Mouse (Mus musculus) spleen, adult 2 months (tissue): ENCODE data around the gene Snf8. TPM values are rescaled to one million over a fixed set of nuclear protein-coding genes. Genes with fewer than 3 reads are reported as not detected.

Experiments
- DNase-seq, 2 experiments: peaks; one replicate each; pipeline versions ENCODE4 v3.0.0 to v3.0.0-alpha.2; 2012 to 2021; ENCODE audit warnings: low spot score in 2 of 2, low read depth in 1 of 2
- H3K27ac ChIP-seq: fragments of 200-500 bp; 2 replicates; pipeline ENCODE4 v1.5.1; 2012; ENCODE audit warnings: low read length, inconsistent platforms; ENCODE audit not compliant: insufficient read depth
- H3K27me3 ChIP-seq: fragments of 200-500 bp; 2 replicates; pipeline ENCODE4 v1.6.1; 2012; ENCODE audit warnings: mild to moderate bottlenecking, moderate library complexity, low read length, inconsistent platforms; ENCODE audit not compliant: control insufficient read depth, insufficient read depth
- H3K36me3 ChIP-seq: fragments of 200-500 bp; 2 replicates; pipeline ENCODE4 v1.6.1; 2012; ENCODE audit warnings: mild to moderate bottlenecking, low read length, inconsistent platforms; ENCODE audit not compliant: control insufficient read depth, insufficient read depth
- H3K4me1 ChIP-seq: fragments of 200-500 bp; 2 replicates; pipeline ENCODE4 v1.6.1; 2011; ENCODE audit warnings: inconsistent platforms; ENCODE audit not compliant: control insufficient read depth, insufficient read depth, insufficient read length
- H3K4me3 ChIP-seq: fragments of 200-500 bp; 2 replicates; pipeline ENCODE4 v1.5.1; 2011; ENCODE audit warnings: mild to moderate bottlenecking, inconsistent platforms; ENCODE audit not compliant: insufficient read depth, insufficient read length; ENCODE audit errors: extremely low read depth
- CTCF ChIP-seq: fragments of 200-500 bp; IDR thresholded peaks from 2 replicates; pipeline ENCODE4 v1.5.1; 2011; ENCODE audit warnings: mild to moderate bottlenecking, inconsistent platforms; ENCODE audit not compliant: insufficient read depth, insufficient read length, insufficient replicate concordance; ENCODE audit errors: extremely low read depth
- POLR2A ChIP-seq: fragments of 200-500 bp; IDR thresholded peaks from 2 replicates; pipeline ENCODE4 v1.6.1; 2011; ENCODE audit warnings: low read depth, low read length, inconsistent platforms
- WGBS: fragments of 180-500 bp; shearing (Covaris S2); methylation state at CpG from one replicate; pipeline ENCODE4 v1.1.7; 2018; 5-methylcytosine and 5-hydroxymethylcytosine counted together
- polyA plus RNA-seq: library from polyadenylated mRNA; depleted of rRNA; stranded (reverse); fragments of >200 nt; gene quantifications from 2 replicates; pipeline ENCODE4 v1.2.3, GENCODE M21; 2012

The Snf8 gene
- polyA plus RNA-seq, 1 experiment = 15.6 TPM

DNA sequence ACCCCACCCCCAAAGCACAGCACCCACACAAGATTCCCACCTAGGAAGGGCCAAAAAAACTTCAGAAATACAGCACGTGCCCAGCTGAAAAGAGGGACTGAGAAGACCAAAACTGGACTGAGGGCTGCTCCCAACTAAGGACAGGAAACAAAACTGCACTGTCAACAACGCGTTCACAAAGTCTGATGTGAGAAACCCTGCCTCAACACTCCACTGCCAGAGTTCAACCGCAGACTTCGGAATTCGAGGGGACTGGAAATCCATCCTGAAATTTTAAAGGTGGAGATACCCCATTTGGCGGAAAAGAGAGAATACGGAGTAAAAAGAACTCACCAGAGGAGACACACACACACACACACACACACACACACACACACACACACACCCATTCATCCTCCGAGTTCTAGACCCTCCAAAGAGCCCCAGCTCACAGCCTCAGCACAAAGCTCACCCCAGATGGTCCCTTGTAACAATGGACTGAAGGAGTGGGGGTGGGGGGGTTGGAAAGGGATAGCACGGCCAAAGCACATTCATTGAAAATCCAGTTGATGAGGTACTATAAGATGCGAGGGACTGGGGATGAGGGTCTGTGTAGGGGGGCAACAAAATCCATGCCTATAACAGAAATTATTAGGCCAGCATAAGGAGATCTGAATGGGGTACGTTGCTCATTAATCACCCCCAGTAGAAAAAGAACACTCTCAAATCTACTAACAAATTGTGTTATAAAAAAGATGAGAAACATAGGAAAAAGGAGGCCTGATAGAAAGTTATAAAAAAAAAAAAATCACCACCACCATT lies 31.4 kb upstream of the Snf8 start:
- H3K4me3 ChIP-seq = no peak overlapping the region

DNA sequence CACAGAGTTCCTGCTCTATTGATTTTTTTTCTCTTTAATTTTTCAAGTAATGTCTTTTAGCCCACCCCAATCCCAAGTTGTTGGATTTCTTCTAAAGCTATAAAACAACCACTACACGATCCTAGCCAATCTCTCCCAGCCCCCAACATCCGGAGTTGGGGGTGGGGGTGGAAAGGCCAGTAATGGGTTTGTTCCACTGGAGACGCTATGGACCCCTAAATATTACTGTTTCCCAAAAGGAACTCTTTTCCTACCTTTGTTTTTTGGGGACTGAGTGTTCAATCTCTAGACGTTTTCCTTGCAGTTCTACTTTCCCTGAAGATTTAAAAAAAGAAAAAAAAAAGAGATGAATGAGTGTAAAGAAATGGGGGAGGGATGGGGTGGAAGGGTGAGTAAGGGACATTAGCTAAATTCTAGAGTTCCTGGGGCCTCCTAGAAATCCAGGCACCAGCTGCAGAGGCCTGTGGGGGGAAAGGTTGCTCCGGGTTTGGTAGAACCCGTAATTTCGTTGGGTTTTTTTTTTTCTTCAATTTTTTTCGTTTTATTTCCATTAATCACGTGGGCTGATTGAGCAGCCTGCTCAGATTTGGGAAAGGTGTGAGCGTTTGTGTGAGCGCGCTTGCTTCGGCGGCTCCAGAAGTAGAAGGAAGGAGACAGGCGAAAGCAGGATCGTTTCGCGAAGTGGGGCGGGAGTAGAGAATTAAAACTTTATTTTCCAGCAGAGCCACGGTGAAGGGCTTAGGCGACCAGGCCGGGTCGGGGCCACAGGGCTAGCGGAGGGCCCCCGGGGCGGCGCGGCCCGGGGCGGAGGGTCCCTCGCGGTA lies 30.5 kb upstream of the Snf8 start:
- peaks cover 15% of the 10 kb centered on the region for H3K4me1 ChIP-seq
- no peak for DNase-seq
- H3K4me3 ChIP-seq = peak overlapping the region; percentile 34; the same call in 1 of the 2 replicates
- H3K27ac ChIP-seq = no peak overlapping the region
- peaks cover 47% of the 10 kb centered on the region for H3K27me3 ChIP-seq
- 5% methylated on average over 29 of the region's 32 CpGs for WGBS
- TF ChIP-seq POLR2A (no peak), CTCF (no peak)
- no peaks in the 10 kb centered on the region for H3K36me3 ChIP-seq

More for the DNA sequence above, 31.4 kb upstream of the Snf8 start:
- TF ChIP-seq CTCF (no peak), POLR2A (no peak)
- Histone ChIP-seq H3K36me3 (no peaks in the 10 kb centered on the region), H3K27me3 (peaks cover 45% of the 10 kb centered on the region), H3K27ac (no peak overlapping the region), H3K4me1 (peaks cover 15% of the 10 kb centered on the region)
- no peak for DNase-seq
- WGBS = 60% methylated on average over 12 of the region's 12 CpGs

DNA sequence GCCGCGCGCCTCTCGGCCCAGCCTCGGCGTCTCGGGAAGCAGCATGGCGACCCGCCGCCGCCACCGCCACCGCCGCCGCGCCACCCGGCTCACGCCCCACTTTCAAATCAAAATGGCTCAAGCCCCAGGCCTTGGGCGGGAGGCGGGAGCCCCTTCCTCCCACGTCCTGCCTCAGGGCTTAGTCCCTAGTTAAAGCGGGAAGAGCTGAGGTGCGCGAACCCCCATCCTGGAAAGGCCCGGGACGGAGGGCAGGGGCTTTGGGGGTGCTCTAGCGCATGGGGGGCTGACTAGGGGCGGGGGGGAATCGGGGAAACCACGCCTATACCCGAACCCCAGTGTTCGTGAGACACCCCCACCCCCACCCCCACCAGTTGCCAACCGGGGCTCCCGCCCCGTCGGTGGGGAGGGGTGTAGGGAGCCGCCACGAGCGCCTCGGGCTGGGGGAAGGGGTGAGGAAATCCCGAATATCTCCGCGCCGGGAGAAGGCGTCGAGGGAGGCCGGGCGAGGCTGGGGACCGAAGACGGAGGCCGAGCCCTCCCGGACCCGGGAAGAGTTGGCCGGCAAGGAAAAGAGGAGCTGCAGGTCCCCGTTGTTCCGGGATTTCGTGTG lies 29.8 kb upstream of the Snf8 start:
- no peak overlapping the region for H3K27ac ChIP-seq
- peak overlapping the region; percentile 34; the same call in 1 of the 2 replicates for H3K4me3 ChIP-seq
- H3K36me3 ChIP-seq = no peaks in the 10 kb centered on the region
- 6% methylated on average over 45 of the region's 57 CpGs for WGBS
- no peak for TF ChIP-seq POLR2A
- TF ChIP-seq CTCF = no peak
- DNase-seq = no peak
- peaks cover 15% of the 10 kb centered on the region for H3K4me1 ChIP-seq
- H3K27me3 ChIP-seq = peaks cover 45% of the 10 kb centered on the region

DNA sequence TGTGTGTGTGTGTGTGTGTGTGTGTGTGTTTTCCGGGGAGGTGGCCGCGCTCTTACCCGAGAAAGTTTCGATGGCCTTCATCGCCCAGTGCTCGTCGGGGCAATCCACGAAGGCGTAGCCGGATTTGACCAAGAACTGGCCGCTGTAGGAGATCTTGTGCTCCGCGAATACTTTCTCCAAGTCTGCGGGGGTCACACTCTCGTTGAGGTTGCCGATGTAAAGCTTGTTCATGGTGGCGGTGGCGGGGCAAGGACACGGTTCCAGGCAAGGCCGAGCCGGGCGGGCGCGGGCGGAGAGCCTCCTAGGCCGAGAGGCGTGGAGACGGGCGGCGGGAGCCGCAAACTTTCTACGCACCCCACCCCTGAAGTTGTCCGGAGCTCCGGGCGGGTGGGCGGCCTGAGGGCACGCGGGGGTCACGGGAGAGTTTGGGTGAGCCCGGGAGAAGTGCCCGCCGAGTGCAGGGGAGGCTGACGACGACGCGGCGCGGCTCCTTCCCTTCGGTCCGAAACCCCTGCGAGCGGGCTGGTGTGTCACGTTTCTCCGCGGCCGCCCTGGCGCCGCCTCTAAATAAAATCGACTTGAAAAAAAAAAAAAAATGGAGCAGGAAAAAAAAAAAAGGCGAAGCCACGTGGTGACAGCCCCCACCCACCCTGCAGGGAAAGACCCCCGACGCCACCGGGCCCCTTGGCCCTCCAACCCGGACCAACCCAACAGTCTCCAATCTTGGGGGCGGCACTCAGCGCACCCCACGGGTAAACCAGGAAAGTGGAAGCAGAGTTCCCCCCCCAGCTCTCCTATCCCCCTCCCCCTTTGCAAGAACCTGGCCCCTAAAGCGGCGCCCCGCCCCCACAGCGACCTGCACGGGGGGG lies 29.0 kb upstream of the Snf8 start, which contains the start of gene Igf2bp1:
Gene Igf2bp1 (minus strand): TSS at position 538 of the 869 bp plus-strand sequence.
- no peaks in the 10 kb centered on the region for H3K36me3 ChIP-seq
- DNase-seq = no peak
- peak within 1 kb of the TSS; percentile 34; the same call in 1 of the 2 replicates for H3K4me3 ChIP-seq
- 3% methylated on average over 70 of the region's 74 CpGs for WGBS
- peaks cover 15% of the 10 kb centered on the region for H3K4me1 ChIP-seq
- H3K27ac ChIP-seq = no peak within 1 kb of the TSS
- H3K27me3 ChIP-seq = peaks cover 45% of the 10 kb centered on the region
- TF ChIP-seq CTCF (no peak), POLR2A (no peak)

DNA sequence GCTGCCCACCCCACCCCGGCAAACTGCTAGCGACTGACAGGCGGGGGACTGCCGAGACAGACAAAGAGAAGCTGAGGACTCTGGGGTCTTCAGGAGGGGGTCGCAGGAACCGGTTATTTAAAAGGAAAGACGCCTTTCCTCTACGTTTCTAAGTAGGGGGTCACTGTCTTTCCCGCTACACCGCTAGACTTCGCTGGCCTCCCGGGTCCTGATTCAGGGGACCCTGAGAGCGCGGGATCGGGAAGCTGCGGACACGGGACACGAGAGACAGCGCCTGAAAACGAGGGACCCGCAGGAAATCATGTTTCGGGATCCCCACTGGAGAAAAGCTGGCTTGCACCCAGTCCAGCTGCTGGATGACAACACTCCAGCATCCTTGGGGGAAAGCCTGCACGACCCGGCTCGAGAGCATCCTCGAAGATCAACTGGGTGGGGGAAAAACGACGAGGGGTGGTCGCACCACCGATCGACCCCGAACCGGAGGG lies 28.3 kb upstream of the Snf8 start:
- H3K4me3 ChIP-seq = no peak overlapping the region

More for the DNA sequence above, 28.3 kb upstream of the Snf8 start:
- 3% methylated on average over 33 of the region's 33 CpGs for WGBS
- Histone ChIP-seq H3K27ac (no peak overlapping the region), H3K27me3 (peaks cover 46% of the 10 kb centered on the region), H3K4me1 (peaks cover 15% of the 10 kb centered on the region), H3K36me3 (no peaks in the 10 kb centered on the region)
- no peak for TF ChIP-seq CTCF
- no peak for TF ChIP-seq POLR2A
- DNase-seq = no peak
